25 mouse cellular contexts compared by ENCODE assay signal in genomic region chr1:130714046-130714445, GRCm38 (mm10). TPM values are rescaled to one million over a fixed set of nuclear protein-coding genes. Genes with fewer than 3 reads are reported as not detected.
DNase-seq lines count a peak whose midpoint lies in the region; ATAC-seq and TF ChIP-seq lines count a peak whose summit lies in the region.
"Had no signal": no experiment of that assay in that cellular context is flagged by ENCODE, and none has a peak within 500 bp of the region (broad histone marks: within the 10 kb centered on the region; RNA-seq: fewer than 3 reads in every experiment).

No protein-coding gene starts in this region.

- H3K27me3 ChIP-seq in lung, embryonic 14.5 days (ENCODE audit: insufficient read depth, low read length), result no peaks in the 10 kb centered on the region
- H3K27me3 ChIP-seq in CH12.LX (replicated peaks), result no peaks in the 10 kb centered on the region
- H3K27me3 ChIP-seq in neural tube, embryonic 15.5 days (replicated peaks), result no peaks in the 10 kb centered on the region

- in situ Hi-C loops in CH12.LX (cut with MboI; ENCODE audit: low pct_ligation_motif_present, low pct_unique_long_range_greater_than_20kb, low sequenced_read_pairs), result loop anchor here (10.0 kb wide), 2 partner anchors 271 to 341 kb away; no protein-coding TSS in a partner anchor

- no peak overlapping the region for H3K27ac ChIP-seq in lung, embryonic 14.5 days (ENCODE audit: low read depth)
- no peak overlapping the region for H3K27ac ChIP-seq in CH12.LX (ENCODE audit: insufficient read depth, low read depth)
- no peak overlapping the region for H3K27ac ChIP-seq in neural tube, embryonic 15.5 days (replicated peaks)
- H3K27ac ChIP-seq: gastrocnemius, adult 2 months had no signal

- DNase-seq in heart, adult 11 months, result peak; percentile 81
- no peak for DNase-seq in heart, adult 18-20 months
- DNase-seq in lung, embryonic 14.5 days, result no peak
- no peak for DNase-seq in lung, postnatal 10 days
- peak; percentile 7 for DNase-seq in CH12.LX (ENCODE audit: extremely low read depth)
- DNase-seq in urinary bladder, postnatal 25 days (ENCODE audit: low spot score), result no peak
- DNase-seq: adrenal gland, adult 2 months; cerebellum, postnatal 14 days; gastrocnemius, adult 2 months; kidney, adult 9 months; kidney, postnatal 36 days; layer of hippocampus, adult 9-11 months; right cerebral cortex, postnatal 4 days; thymus, postnatal 36 days had no signal

- no peak for TF ChIP-seq RAD21 in CH12.LX (IDR thresholded peaks at IDR 0.05; ENCODE audit: low read depth, low read length)

- H3K79me2 ChIP-seq in CH12.LX (replicated peaks; ENCODE audit: control insufficient read depth, extremely low read depth, insufficient read depth, poor library complexity, severe bottlenecking), result peaks cover 10% of the 10 kb centered on the region

- H3K4me2 ChIP-seq in lung, embryonic 14.5 days, result 0 out of 2 replicates have a peak overlapping the region, but pooled peaks have one; percentile 95
- H3K4me2 ChIP-seq in CH12.LX (ENCODE audit: insufficient read depth, low read depth, poor library complexity, severe bottlenecking), result no peak overlapping the region
- H3K4me2 ChIP-seq in neural tube, embryonic 15.5 days, result peak overlapping the region; percentile 94

- TF ChIP-seq EP300 in CH12.LX (IDR thresholded peaks at IDR 0.05; ENCODE audit: low read length), result no peak

- dilution Hi-C loops in CH12.LX (cut with MboI; ENCODE audit: extremely low pct_ligation_motif_present, extremely low pct_unique_long_range_greater_than_20kb, low sequenced_read_pairs), result no loop called here

- peaks cover 4% of the 10 kb centered on the region; the same call in 1 of the 2 replicates for H3K4me1 ChIP-seq in lung, embryonic 14.5 days (ENCODE audit: insufficient read depth)
- H3K4me1 ChIP-seq in CH12.LX (ENCODE audit: control insufficient read depth in 1 of 2, insufficient read depth in 2 of 2), result peaks cover 6 to 36% of the 10 kb centered on the region in 2 experiments
- H3K4me1 ChIP-seq in neural tube, embryonic 15.5 days, result peaks cover 26% of the 10 kb centered on the region

- H3K4me3 ChIP-seq in lung, embryonic 14.5 days (ENCODE audit: low read depth, low read length), result no peak overlapping the region
- H3K4me3 ChIP-seq in CH12.LX (replicated peaks in 1 of 3; ENCODE audit: low read depth in 2 of 3, low read length in 2 of 3, poor library complexity in 1 of 3), result no peak overlapping the region
- no peak overlapping the region for H3K4me3 ChIP-seq in neural tube, embryonic 15.5 days (replicated peaks)

- H3K9me3 ChIP-seq in lung, embryonic 14.5 days (ENCODE audit: low read depth, low read length), result no peaks in the 10 kb centered on the region
- H3K9me3 ChIP-seq in CH12.LX (replicated peaks; ENCODE audit: low read length), result no peaks in the 10 kb centered on the region
- no peaks in the 10 kb centered on the region for H3K9me3 ChIP-seq in neural tube, embryonic 15.5 days (replicated peaks)

- H3K9ac ChIP-seq in lung, embryonic 14.5 days, result no peak overlapping the region
- H3K9ac ChIP-seq in CH12.LX (ENCODE audit: insufficient read depth, low read depth), result no peak overlapping the region
- no peak overlapping the region for H3K9ac ChIP-seq in neural tube, embryonic 15.5 days (replicated peaks)

- no peak for TF ChIP-seq CTCF in lung, embryonic 14.5 days (IDR thresholded peaks at IDR 0.05; ENCODE audit: low read depth)
- TF ChIP-seq CTCF in CH12.LX (conservative IDR thresholded peaks at IDR 0.05 in 1 of 2, IDR thresholded peaks at IDR 0.05 in 1 of 2; ENCODE audit: low read depth in 2 of 2, low read length in 2 of 2), result no peak

- 70% methylated on average over 4 of the region's 4 CpGs for whole genome bisulfite sequencing in lung, embryonic 14.5 days
- 77% methylated on average over 4 of the region's 4 CpGs for WGBS in neural tube, embryonic 15.5 days

- TF ChIP-seq POLR2A in CH12.LX (IDR thresholded peaks at IDR 0.05; ENCODE audit: low read depth, low read length), result no peak

- ATAC-seq in lung, embryonic 14.5 days (ENCODE audit: insufficient read depth), result no peak
- ATAC-seq in neural tube, embryonic 15.5 days (ENCODE audit: low FRiP score), result no peak
- ATAC-seq: forebrain, embryonic 16.5 days; hindbrain, embryonic 16.5 days had no signal

- peaks cover 3% of the 10 kb centered on the region; the same call in 1 of the 2 replicates for H3K36me3 ChIP-seq in lung, embryonic 14.5 days (ENCODE audit: insufficient read depth)
- H3K36me3 ChIP-seq in CH12.LX (replicated peaks in 1 of 2; ENCODE audit: control insufficient read depth in 1 of 2, insufficient read depth in 1 of 2, low read length in 1 of 2), result peaks cover 2 to 17% of the 10 kb centered on the region in 2 experiments
- peaks cover 19% of the 10 kb centered on the region for H3K36me3 ChIP-seq in neural tube, embryonic 15.5 days

TF ChIP-seq in CH12.LX, 34 proteins besides CTCF, POLR2A, EP300 and RAD21:
- TF ChIP-seq IRF4 (IDR thresholded peaks at IDR 0.05; ENCODE audit: low read depth, low read length) (no peak), MAX (IDR thresholded peaks at IDR 0.05; ENCODE audit: low read length) (no peak), MXI1 (IDR thresholded peaks at IDR 0.05; ENCODE audit: low read depth, low read length) (no peak), ZMIZ1 (IDR thresholded peaks at IDR 0.05; ENCODE audit: low read depth, low read length) (no peak), ETS1 (conservative IDR thresholded peaks at IDR 0.05; ENCODE audit: low read depth, low read length) (no peak), TBP (conservative IDR thresholded peaks at IDR 0.05; ENCODE audit: low read depth, low read length) (no peak), JUN (IDR thresholded peaks at IDR 0.05; ENCODE audit: insufficient read depth, low read depth, low read length) (no peak), MEF2A (IDR thresholded peaks at IDR 0.05; ENCODE audit: borderline replicate concordance, low read depth, low read length) (no peak), PAX5 (IDR thresholded peaks at IDR 0.05; ENCODE audit: low read length) (no peak), TCF12 (IDR thresholded peaks at IDR 0.05; ENCODE audit: low read depth, low read length) (no peak), CHD2 (IDR thresholded peaks at IDR 0.05; ENCODE audit: low read length) (no peak), SIN3A (IDR thresholded peaks at IDR 0.05; ENCODE audit: low read length) (no peak), RCOR1 (conservative IDR thresholded peaks at IDR 0.05; ENCODE audit: low read depth, low read length) (no peak), KAT2A (IDR thresholded peaks at IDR 0.05; ENCODE audit: insufficient replicate concordance, low read length) (no peak)

RNA-seq across cellular contexts. Expression of gene Gm29427, which starts 1.6 kb away (rescaled TPM):
- total RNA-seq in heart, adult 18-20 months (2021), result under 1 TPM; 0.18 to 0.27 TPM
- not detected in 2 replicates for polyA plus RNA-seq in lung, embryonic 14.5 days (2014; fragmentation: Nextera tagmentation; extraction: Ambion mirVana)
- total RNA-seq in CH12.LX (2012; rRNA removed) (not detected in 2 replicates), CH12.LX (2014; rRNA removed) (not detected in 2 replicates)
- not detected in 2 replicates for polyA plus RNA-seq in CH12.LX (2012; ENCODE audit: insufficient read length, low read depth)
- polyA plus RNA-seq in neural tube, embryonic 15.5 days (2015; fragmentation: Nextera tagmentation; extraction: Ambion mirVana), result not detected in 2 replicates
- total RNA-seq: adrenal gland, adult 2 months; granulocyte monocyte progenitor cell, adult 5-6 weeks; monocyte, adult 5-6 weeks had no signal
- polyA plus RNA-seq: adrenal gland, adult 2 months; heart, postnatal 0 days; hindbrain, embryonic 16.5 days; limb, embryonic 14.5 days; lung, embryonic 16.5 days; neural tube, embryonic 14.5 days had no signal

RNA-seq across cellular contexts. Expression of gene Yod1, which starts 3.1 kb away (rescaled TPM):
- 1 to 10 TPM; 3.6 to 4.4 TPM for total RNA-seq in heart, adult 18-20 months (2021)
- 11.7 and 11.8 TPM in 2 replicates for polyA plus RNA-seq in lung, embryonic 14.5 days (2014; fragmentation: Nextera tagmentation; extraction: Ambion mirVana)
- total RNA-seq in CH12.LX (2012; rRNA removed) (3.6 and 4.7 TPM in 2 replicates), CH12.LX (2014; rRNA removed) (5.4 and 6.5 TPM in 2 replicates)
- polyA plus RNA-seq in CH12.LX (2012; ENCODE audit: insufficient read length, low read depth), result 4.5 and 5.2 TPM in 2 replicates
- 15.6 and 15.8 TPM in 2 replicates for polyA plus RNA-seq in neural tube, embryonic 15.5 days (2015; fragmentation: Nextera tagmentation; extraction: Ambion mirVana)

RNA-seq across cellular contexts. Expression of gene Pfkfb2, which starts 15.0 kb away (rescaled TPM):
- 10 to 100 TPM; 79.7 to 83.4 TPM for total RNA-seq in heart, adult 18-20 months (2021)
- 6.5 and 7.2 TPM in 2 replicates for polyA plus RNA-seq in lung, embryonic 14.5 days (2014; fragmentation: Nextera tagmentation; extraction: Ambion mirVana)
- total RNA-seq in CH12.LX (2012; rRNA removed) (4.3 and 4.4 TPM in 2 replicates), CH12.LX (2014; rRNA removed) (3.3 and 3.7 TPM in 2 replicates)
- polyA plus RNA-seq in CH12.LX (2012; ENCODE audit: insufficient read length, low read depth), result 6.9 and 7.1 TPM in 2 replicates
- polyA plus RNA-seq in neural tube, embryonic 15.5 days (2015; fragmentation: Nextera tagmentation; extraction: Ambion mirVana), result 18.1 and 19.7 TPM in 2 replicates

RNA-seq across cellular contexts. Expression of gene AA986860, which starts 17.7 kb away (rescaled TPM):
- total RNA-seq in heart, adult 18-20 months (2021), result under 1 TPM; 0.45 to 0.77 TPM
- polyA plus RNA-seq in lung, embryonic 14.5 days (2014; fragmentation: Nextera tagmentation; extraction: Ambion mirVana), result 7.8 TPM in 2 replicates
- total RNA-seq in CH12.LX (2012; rRNA removed) (0.08 and 0.25 TPM in 2 replicates), CH12.LX (2014; rRNA removed) (0.28 and 0.34 TPM in 2 replicates)
- 0.34 and 0.61 TPM in 2 replicates for polyA plus RNA-seq in CH12.LX (2012; ENCODE audit: insufficient read length, low read depth)
- polyA plus RNA-seq in neural tube, embryonic 15.5 days (2015; fragmentation: Nextera tagmentation; extraction: Ambion mirVana), result 0.82 and 5.5 TPM in 2 replicates

RNA-seq across cellular contexts. Expression of gene C4bp, which starts 52.6 kb away (rescaled TPM):
- total RNA-seq in heart, adult 18-20 months (2021), result not detected
- polyA plus RNA-seq in lung, embryonic 14.5 days (2014; fragmentation: Nextera tagmentation; extraction: Ambion mirVana), result not detected in 2 replicates
- total RNA-seq in CH12.LX (2012; rRNA removed) (not detected in 2 replicates), CH12.LX (2014; rRNA removed) (0.26 TPM in 1 of 2 replicates, not detected in the other)
- not detected in 2 replicates for polyA plus RNA-seq in CH12.LX (2012; ENCODE audit: insufficient read length, low read depth)
- 0.55 TPM in 1 of 2 replicates, not detected in the other for polyA plus RNA-seq in neural tube, embryonic 15.5 days (2015; fragmentation: Nextera tagmentation; extraction: Ambion mirVana)
- total RNA-seq: gastrocnemius, adult 2 months; granulocyte monocyte progenitor cell, adult 5-6 weeks; left cerebral cortex, postnatal 14 days; monocyte, adult 5-6 weeks had no signal
- polyA plus RNA-seq: forebrain, embryonic 16.5 days; heart, postnatal 0 days; limb, embryonic 14.5 days; lung, embryonic 16.5 days; neural tube, embryonic 14.5 days; testis, adult 2 months had no signal

Comparison
In these comparisons a context has a peak if more than half of its experiments do, and no peak if none do; other contexts are left out.
1. DNase-seq: peak in heart, adult 11 months (single experiment) and CH12.LX (single experiment); none in heart, adult 18-20 months (0 of 2), lung, embryonic 14.5 days (single experiment), lung, postnatal 10 days (single experiment) and urinary bladder, postnatal 25 days (single experiment).